Mouse (Mus musculus) lung, postnatal 0 days (tissue): ENCODE measurements around the gene Pak4.

Experiments used
- CTCF ChIP-seq: IDR thresholded peaks from 2 replicates; pipeline ENCODE4 v1.5.1; 2016; ENCODE audit warnings: antibody characterized with exemption, mild to moderate bottlenecking
- EP300 ChIP-seq: IDR thresholded peaks from 2 replicates; pipeline ENCODE4 v1.6.1; 2016; ENCODE audit warnings: antibody characterized with exemption, mild to moderate bottlenecking, control low read depth

- TF ChIP-seq EP300 (no peak), CTCF (no peak)
Measured at GRCm38 (mm10) chr7:28511441-28511840, 86.5 kb downstream of the Pak4 start.
